Mouse (Mus musculus) frontal cortex, adult 2 months (tissue): ENCODE measurements around the gene Usp11. TPM values are rescaled to one million over a fixed set of nuclear protein-coding genes. Genes with fewer than 3 reads are reported as not detected.

Experiments
- polyA plus RNA-seq: library from polyadenylated mRNA; depleted of rRNA; stranded (reverse); fragments of >200 nt; gene quantifications from 2 replicates; pipeline ENCODE4 v1.2.3, GENCODE M21; 2012; rRNA removed

Gene Usp11
- polyA plus RNA-seq, 1 experiment: 128 TPM

Other genes with a start within 250 kb of the Usp11 start
- 0.15 and 0.26 TPM in 2 replicates for gene Rgn, start 154.1 kb upstream of the Usp11 start, polyA plus RNA-seq
- 56.0 and 58.4 TPM in 2 replicates for gene Rbm10, start 86.4 kb upstream of the Usp11 start, polyA plus RNA-seq
- gene Ndufb11, start 86.3 kb upstream of the Usp11 start, polyA plus RNA-seq: 182 and 196 TPM in 2 replicates
- 253 and 262 TPM in 2 replicates for gene Uba1, start 45.6 kb upstream of the Usp11 start, polyA plus RNA-seq
- gene Cdk16, start 16.0 kb upstream of the Usp11 start, polyA plus RNA-seq: 394 and 422 TPM in 2 replicates
- 232 and 257 TPM in 2 replicates for gene Araf, start 93.9 kb downstream of the Usp11 start, polyA plus RNA-seq
- gene Timp1, start 166.3 kb downstream of the Usp11 start, polyA plus RNA-seq: 1.5 and 1.6 TPM in 2 replicates
- 273 and 320 TPM in 2 replicates for gene Syn1, start 217.1 kb downstream of the Usp11 start, polyA plus RNA-seq
- gene Cfp, start 227.6 kb downstream of the Usp11 start, polyA plus RNA-seq: 19.2 and 21.8 TPM in 2 replicates
- gene Elk1, start 246.7 kb downstream of the Usp11 start, polyA plus RNA-seq: 36.0 and 39.1 TPM in 2 replicates